In the genomic region with DNA sequence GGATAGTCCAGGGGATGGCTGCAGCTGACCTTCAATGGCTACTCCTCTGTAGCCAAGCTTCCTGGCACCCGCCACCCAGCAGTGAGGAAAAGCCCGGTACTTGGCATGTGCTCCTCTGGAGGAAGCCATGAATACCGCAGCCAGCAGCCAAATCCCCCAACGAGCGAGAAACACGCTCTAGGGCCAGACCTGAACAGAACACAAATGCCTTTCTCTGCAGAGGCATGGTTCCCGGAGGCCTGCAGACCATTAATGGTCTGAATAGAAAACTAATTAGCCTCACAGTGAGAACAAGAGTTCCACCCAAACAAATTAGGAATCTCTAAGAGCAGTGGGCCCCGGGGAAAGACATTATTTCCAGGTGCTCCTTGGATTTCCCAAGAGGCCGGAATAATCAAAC, we compare ENCODE assay signal across 8 mouse cellular contexts. TPM values are rescaled to one million over a fixed set of nuclear protein-coding genes. Genes with fewer than 3 reads are reported as not detected.
DNase-seq lines count a peak whose midpoint lies in the region; ATAC-seq lines count a peak whose summit lies in the region.

No protein-coding gene starts in this region.

- no peaks in the 10 kb centered on the region for H3K9me3 ChIP-seq in kidney, embryonic 15.5 days (replicated peaks)
- H3K9me3 ChIP-seq in neural tube, embryonic 15.5 days (replicated peaks), result no peaks in the 10 kb centered on the region

- H3K27ac ChIP-seq in kidney, embryonic 15.5 days, result no peak overlapping the region
- H3K27ac ChIP-seq in neural tube, embryonic 15.5 days (replicated peaks), result peak overlapping the region; percentile 65

- H3K36me3 ChIP-seq in kidney, embryonic 15.5 days, result peaks cover 45% of the 10 kb centered on the region
- H3K36me3 ChIP-seq in neural tube, embryonic 15.5 days, result peaks cover 8% of the 10 kb centered on the region

- H3K4me3 ChIP-seq in kidney, embryonic 15.5 days (replicated peaks), result no peak overlapping the region
- H3K4me3 ChIP-seq in neural tube, embryonic 15.5 days (replicated peaks), result no peak overlapping the region

- WGBS in kidney, embryonic 15.5 days, result 75% methylated on average over 9 of the region's 9 CpGs
- WGBS in neural tube, embryonic 15.5 days, result 20% methylated on average over 9 of the region's 9 CpGs

- H3K27me3 ChIP-seq in kidney, embryonic 15.5 days, result no peaks in the 10 kb centered on the region
- no peaks in the 10 kb centered on the region for H3K27me3 ChIP-seq in neural tube, embryonic 15.5 days (replicated peaks)

- H3K4me2 ChIP-seq in kidney, embryonic 15.5 days, result no peak overlapping the region
- no peak overlapping the region for H3K4me2 ChIP-seq in neural tube, embryonic 15.5 days

- peak; percentile 19 for DNase-seq in kidney, adult 18-20 months
- DNase-seq in cerebellum, postnatal 14 days, result peak; percentile 80
- DNase-seq in gastrocnemius, postnatal 14 days, result peak; percentile 80
- DNase-seq in layer of hippocampus, adult 8-10 months (ENCODE audit: low spot score in 2 of 2), result peak; percentile 80 to 81

- intact Hi-C loops in gastrocnemius, postnatal 14 days (cut with DNase I; ENCODE audit: low total_unique reads), result no loop called here

- ATAC-seq in kidney, embryonic 15.5 days (replicated peaks; ENCODE audit: low FRiP score), result no peak
- ATAC-seq in neural tube, embryonic 15.5 days (ENCODE audit: low FRiP score), result peak; percentile 81
- no peak for ATAC-seq in inflammation-experienced regulatory T-cells, adult 6 months
- ATAC-seq in activated CD4-positive, CD25-positive, alpha-beta regulatory T cell, adult 4 months, result no peak

- no peak overlapping the region for H3K9ac ChIP-seq in kidney, embryonic 15.5 days
- H3K9ac ChIP-seq in neural tube, embryonic 15.5 days (replicated peaks), result no peak overlapping the region

- H3K4me1 ChIP-seq in kidney, embryonic 15.5 days, result peaks cover 8% of the 10 kb centered on the region
- peaks cover 20% of the 10 kb centered on the region for H3K4me1 ChIP-seq in neural tube, embryonic 15.5 days

RNA-seq across cellular contexts. Expression of a gene that starts 46.3 kb away (rescaled TPM):
- 49.8 and 53.2 TPM in 2 replicates for polyA plus RNA-seq in kidney, embryonic 15.5 days (2015; fragmentation: Nextera tagmentation; extraction: Ambion mirVana)
- total RNA-seq in gastrocnemius, postnatal 14 days (2021), result 10 to 100 TPM; 35.2 to 40.9 TPM
- total RNA-seq in layer of hippocampus, adult 8-10 months (2022), result 10 to 100 TPM; 88.0 to 96.1 (median 90.3) TPM
- 61.9 and 62.2 TPM in 2 replicates for polyA plus RNA-seq in neural tube, embryonic 15.5 days (2015; fragmentation: Nextera tagmentation; extraction: Ambion mirVana)
- 10 to 100 TPM; 18.7 to 22.5 (median 19.3) TPM for polyA plus RNA-seq in inflammation-experienced regulatory T-cells, adult 6 months (2017; shearing (Covaris generic))
- polyA plus RNA-seq in activated CD4-positive, CD25-positive, alpha-beta regulatory T cell, adult 4 months (2017; shearing (Covaris generic)), result 10 to 100 TPM; 14.1 to 19.1 TPM

RNA-seq across cellular contexts. Expression of a gene that starts 56.4 kb away (rescaled TPM):
- 0.10 and 0.17 TPM in 2 replicates for polyA plus RNA-seq in kidney, embryonic 15.5 days (2015; fragmentation: Nextera tagmentation; extraction: Ambion mirVana)
- under 1 TPM; 0.66 to 0.69 TPM for total RNA-seq in gastrocnemius, postnatal 14 days (2021)
- total RNA-seq in layer of hippocampus, adult 8-10 months (2022), result 100 to 1,000 TPM; 253 to 297 (median 281) TPM
- polyA plus RNA-seq in neural tube, embryonic 15.5 days (2015; fragmentation: Nextera tagmentation; extraction: Ambion mirVana), result 2.9 and 4.2 TPM in 2 replicates
- under 1 TPM in 2 of 3 experiments, not detected in 1; 0.34 to 0.37 TPM for polyA plus RNA-seq in inflammation-experienced regulatory T-cells, adult 6 months (2017; shearing (Covaris generic))
- under 1 TPM; 0.15 to 0.31 TPM for polyA plus RNA-seq in activated CD4-positive, CD25-positive, alpha-beta regulatory T cell, adult 4 months (2017; shearing (Covaris generic))

Comparison
In these comparisons a context has a peak if more than half of its experiments do, and no peak if none do; other contexts are left out.
1. DNase-seq: peak in every context shown above with its lines; median percentile 80 in layer of hippocampus, adult 8-10 months; 80 in cerebellum, postnatal 14 days; 80 in gastrocnemius, postnatal 14 days; 19 in kidney, adult 18-20 months.